Mouse (Mus musculus): ENCODE measurements around the gene Ptpn6.

Ptpn6 gene

DNA sequence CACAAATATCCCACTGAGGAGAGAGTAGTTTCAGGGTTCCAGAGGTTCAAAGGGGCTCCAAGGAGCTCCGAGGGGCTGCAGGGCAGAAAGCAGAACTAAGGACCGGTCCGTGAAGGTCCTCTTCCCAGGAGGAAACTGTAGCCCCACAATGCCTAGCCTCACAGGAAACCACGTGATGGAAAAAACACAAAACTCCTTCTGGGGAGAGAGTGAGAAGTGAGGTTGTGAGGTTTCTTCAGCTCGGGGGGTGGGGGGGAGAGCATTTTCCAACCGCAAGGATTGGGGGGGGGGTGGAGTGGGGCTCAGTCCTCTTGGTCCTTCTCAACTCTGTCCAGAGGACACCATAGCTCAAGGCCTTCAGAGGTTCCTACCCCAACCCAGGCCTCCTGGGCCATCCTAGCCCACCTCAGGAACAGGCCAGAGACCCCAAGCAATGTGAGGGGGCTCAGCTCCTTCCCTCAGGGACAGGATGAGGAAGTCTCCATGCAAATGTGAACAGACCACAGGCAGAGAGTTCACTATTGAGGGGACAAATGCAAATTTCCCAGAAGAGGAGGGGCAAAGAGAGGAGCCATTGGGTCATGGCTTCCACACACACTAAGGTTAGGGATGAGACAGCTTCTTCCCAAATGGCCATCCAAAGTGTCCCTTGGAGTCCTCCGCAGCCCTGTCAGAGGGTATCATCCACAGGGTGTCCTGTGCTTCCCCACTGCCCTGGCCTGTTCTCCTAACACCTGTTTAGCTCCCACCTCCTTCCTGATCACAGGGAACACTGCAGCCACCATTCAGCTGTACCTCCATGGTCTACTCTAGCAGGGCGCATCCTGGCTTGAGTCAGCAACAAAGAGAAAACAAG is 8.4 kb downstream of the Ptpn6 start:
- no peak for DNase-seq (ENCODE audit: low spot score in 2 of 2)

DNA sequence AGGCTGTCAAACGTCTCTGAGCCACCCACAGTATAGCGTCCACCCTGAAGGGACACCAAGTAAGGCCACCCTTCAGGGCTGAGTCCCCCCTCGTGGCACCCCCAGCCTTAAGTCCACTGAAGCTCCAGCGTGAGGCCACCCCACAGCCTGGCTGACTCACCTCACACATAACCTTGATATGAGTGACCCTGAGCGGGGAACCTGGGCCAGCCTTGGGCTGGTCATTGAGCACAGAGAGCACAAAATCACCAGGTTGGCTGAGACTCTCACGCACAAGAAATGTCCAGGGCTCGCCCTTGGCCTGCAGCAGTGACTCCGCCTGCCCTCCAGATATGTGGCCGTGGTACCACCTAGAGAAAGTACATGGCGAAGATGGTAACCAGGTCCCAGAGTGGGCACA is 9.9 kb downstream of the Ptpn6 start:
- DNase-seq (ENCODE audit: low spot score in 2 of 2): no peak

DNA sequence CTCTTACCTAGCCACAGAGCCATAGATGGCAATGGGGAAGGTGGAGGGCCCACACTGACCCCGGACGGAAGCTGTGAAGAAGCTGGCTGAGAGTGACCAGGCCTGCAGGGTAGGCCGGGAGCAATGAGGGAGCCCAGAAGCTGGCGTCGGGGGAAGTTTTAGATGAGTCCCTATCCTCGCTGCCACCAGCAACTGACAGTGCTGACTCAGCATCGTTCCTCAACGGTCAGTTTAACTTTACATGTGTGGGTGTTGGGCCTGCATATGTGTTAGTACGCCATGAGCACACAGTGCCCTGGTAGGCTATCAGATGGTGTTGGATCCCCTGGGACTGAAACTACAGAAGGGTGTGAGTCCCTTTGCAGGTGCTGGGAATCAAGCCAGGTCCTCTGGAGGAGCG is 14.0 kb downstream of the Ptpn6 start:
- no peak for DNase-seq (ENCODE audit: low spot score in 2 of 2)

DNA sequence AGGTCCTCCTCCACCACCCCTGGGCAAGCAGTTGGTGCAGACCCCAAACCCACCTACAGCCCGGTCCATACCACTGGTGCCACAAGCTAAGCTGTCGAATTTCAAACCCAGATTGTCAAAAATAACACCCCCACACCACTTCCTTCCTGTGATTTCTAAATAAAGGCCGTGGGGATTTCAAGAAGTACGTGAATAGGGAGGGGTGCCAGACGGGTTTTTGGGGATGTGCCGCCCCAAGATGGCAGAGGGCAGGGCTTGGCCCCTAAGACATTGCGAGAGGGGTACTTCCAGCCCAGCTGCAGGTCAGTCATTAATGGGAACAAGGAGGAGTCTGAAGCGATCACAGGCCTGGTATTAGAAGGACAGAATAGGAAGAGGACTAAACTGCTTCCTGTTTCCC is 15.0 kb downstream of the Ptpn6 start:
- DNase-seq (ENCODE audit: low spot score in 2 of 2): no peak

DNA sequence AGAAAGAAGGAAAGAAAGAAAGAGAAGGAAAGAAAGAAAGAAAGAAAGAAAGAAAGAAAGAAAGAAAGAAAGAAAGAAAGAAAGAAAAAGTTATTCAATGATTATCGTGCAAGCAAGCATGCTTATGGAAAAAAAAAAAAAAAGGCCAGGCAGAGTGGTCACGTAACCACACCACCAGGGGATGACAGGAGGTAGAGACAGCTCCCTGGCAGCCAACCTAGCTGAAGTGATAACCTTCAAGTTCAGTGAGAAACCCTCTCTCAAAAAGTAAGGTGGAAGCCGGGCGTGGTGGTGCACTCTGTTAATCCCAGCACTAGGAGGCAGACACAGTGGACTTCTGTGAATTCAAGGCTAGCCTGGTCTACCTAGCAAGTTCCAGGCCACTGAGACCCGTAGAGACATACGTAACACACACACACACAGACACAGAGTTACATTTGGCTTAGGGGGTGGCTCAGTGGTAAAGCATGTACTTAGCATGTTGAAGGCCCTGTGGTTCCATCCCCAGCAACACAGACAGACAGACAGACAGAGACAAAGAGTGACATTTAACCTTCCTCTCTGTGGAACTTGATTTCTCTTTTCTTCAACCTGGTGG is 15.5 kb downstream of the Ptpn6 start:
- DNase-seq (ENCODE audit: low spot score in 2 of 2): no peak

DNA sequence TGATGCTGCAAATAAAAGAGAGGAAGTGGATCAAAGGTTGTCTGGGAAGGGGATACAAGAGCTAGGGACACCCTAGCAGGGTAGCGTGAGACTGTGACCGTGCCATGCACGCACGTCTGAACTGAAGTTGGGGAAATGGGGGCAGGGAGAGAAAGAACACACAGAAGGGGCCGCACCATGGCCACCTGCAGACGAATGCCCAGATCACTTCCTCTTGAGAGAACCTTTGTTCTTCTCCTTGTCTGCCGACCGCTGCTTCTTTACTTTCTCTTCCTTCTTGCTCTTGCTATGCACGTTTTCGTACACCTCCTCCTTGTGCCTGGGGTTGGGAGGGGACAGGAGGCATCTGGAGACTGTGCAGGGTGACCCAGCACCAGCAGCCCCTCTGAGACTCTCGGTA is 17.6 kb downstream of the Ptpn6 start:
- DNase-seq (ENCODE audit: low spot score in 2 of 2): no peak

DNA sequence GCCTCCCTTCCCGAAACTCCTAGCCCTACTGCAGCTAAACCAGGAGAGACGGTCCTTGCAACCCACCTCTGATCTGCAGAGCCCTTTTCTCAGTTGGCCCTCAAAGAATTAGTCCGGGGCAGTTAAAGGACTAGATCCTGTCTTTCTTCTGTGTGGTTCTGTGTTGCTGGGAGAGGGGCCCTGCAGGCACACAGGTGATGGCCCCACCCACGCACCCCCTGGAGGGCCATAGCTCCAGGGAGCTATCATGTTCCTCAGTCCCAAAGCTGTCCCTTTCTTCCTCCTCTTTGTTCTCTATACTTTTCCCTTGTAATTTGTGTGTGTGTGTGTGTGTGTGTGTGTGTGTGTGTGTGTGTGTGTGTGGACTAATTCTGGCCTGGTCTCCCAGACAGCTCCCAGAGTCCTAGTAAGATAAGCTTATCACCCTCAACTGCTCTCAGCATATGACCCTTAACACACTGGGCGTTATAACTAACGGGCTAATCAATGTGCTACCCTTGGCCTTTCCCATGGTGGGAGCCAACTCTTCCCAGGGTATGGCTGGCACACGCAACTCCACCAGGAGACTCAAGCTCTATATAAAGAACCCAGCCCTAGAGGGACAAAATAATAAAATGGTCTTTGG is 19.0 kb downstream of the Ptpn6 start:
- DNase-seq (ENCODE audit: low spot score in 2 of 2): no peak

DNA sequence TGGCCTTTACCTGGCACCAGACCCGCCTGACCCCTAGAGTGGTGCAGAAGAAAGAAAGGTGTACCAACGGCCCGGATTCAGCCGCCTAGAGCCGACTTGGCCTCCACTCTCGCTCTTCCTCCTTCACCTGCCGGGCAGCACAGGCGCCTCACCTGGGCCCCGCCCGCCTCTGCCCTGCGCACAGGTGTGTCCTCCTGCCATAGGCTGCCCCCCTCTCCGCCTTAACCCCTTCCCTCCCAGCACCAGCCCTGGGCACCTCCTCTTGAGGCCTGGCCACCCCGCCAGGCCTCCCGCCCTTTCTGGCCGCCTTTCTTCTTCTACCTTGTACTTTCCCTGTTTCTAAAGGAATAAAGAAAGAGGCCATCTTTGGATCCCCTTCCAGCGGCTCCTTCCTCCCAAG is 19.8 kb downstream of the Ptpn6 start:
- DNase-seq (ENCODE audit: low spot score in 2 of 2): no peak

DNA sequence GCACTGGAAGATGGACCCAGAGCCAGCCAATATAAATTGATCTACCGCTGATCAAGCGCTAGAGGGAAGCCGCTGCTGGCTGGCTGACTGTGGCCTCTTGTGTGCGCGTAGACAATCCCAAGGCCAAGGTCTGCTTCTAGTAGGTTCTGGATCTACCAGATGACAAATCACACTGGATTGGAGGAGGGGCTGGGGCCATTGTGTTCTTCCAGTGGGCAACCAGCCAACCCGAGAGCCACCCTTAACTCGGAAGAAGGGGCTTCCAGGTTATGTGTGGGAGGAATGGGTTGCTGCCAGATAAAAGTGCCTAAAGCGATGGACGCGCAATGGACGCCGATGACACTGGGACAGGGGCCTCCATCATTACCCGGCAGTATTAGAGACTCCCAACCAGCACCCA is 20.5 kb downstream of the Ptpn6 start:
- DNase-seq (ENCODE audit: low spot score in 2 of 2): no peak

DNA sequence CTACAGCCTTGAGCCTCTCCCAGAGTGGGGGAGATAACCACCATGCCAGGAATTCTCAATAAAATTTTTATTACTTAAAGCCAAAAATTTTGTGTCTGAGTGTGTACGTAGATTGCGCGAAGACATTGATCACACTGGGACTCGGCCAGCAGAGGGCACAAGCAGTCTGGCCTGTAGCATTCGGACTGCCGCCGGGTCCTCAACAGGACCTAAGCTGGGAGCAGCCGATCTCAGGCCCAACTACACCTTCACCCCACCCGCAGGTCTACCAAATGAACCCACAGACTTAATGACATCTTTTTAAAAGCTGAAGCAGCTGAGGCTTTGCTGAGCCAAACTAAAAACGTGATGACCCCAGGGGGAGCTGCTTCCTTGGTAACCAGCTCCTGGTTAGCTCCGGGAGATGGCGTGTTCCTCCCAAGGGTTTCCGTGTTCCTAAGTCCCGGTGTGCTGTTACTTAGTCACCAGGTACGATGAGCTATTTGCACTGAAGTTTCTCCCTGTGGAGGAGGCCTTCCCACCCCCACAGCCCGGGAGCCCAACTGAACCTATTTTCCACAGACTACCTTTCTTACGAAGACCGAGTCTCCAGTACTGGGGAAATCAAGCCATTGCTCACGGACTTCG is 21.5 kb downstream of the Ptpn6 start:
- DNase-seq (ENCODE audit: low spot score in 2 of 2): no peak

DNA sequence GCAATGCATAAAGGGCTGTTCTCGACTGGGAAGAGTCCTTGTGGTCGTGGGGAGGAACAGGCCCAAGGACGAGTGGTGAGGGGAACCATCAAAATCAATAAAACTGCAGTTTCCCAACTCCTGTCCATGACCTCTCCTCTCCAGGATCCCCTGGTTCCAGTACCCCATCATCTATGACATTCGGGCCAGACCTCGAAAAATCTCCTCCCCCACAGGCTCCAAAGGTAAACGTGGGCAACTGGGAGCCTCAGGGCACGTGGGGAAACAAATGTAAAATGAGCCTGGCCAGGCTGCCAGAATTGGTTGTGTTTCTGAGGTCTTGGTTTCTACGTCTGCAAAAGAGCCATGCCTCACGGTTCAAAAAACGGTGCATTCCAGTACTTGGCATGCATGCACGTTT is 25.6 kb downstream of the Ptpn6 start:
- no peak for DNase-seq (ENCODE audit: low spot score in 2 of 2)

DNA sequence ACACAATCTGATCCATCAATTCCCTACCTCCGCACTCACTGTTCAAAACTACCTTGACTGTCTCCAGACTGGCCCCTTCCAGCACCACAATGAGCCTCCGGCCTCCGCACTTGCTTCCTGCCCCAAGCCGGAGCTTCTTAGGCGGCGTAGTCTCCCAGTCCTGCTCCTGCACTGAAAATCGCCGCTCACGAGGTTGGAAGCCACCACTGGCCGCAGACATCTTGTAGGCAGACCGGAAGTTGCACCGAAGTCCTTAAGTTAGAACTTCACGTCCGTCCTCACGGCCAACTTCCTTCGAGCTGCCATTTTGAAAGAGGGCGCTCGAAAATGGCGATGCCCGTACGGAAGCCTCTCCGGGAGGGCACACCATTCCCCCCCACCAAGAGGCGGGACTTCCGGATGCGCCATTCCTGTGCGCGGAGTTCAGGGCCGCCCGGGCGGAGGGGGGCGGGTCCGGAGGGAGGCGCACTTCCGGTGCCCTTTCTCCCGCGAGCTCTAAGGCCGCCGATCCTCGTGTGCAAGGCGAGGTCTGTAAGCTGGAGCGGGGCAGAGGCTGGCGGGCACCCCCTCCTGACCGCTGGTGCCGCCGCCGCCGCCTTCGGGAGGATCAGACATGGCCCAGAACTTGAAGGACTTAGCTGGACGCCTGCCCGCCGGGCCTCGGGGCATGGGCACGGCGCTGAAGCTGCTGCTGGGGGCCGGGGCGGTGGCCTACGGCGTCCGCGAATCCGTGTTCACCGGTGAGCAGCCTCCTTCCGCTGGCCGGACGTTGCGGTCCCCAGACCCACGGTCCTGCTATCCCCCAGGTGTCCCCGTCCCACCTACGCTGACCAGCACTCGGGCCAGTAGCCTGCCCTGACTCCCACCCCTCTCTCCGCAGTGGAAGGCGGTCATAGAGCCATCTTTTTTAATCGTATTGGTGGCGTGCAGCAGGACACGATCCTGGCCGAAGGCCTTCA is 26.4 kb downstream of the Ptpn6 start, which contains the start of the genes Emg1 and Phb2:
Gene Emg1 (minus strand): TSS at position 355 of the 959 bp plus-strand sequence.
Gene Phb2 (plus strand): TSS at position 513 of the 959 bp plus-strand sequence.
- DNase-seq (ENCODE audit: low spot score in 2 of 2): peak; percentile 98

DNA sequence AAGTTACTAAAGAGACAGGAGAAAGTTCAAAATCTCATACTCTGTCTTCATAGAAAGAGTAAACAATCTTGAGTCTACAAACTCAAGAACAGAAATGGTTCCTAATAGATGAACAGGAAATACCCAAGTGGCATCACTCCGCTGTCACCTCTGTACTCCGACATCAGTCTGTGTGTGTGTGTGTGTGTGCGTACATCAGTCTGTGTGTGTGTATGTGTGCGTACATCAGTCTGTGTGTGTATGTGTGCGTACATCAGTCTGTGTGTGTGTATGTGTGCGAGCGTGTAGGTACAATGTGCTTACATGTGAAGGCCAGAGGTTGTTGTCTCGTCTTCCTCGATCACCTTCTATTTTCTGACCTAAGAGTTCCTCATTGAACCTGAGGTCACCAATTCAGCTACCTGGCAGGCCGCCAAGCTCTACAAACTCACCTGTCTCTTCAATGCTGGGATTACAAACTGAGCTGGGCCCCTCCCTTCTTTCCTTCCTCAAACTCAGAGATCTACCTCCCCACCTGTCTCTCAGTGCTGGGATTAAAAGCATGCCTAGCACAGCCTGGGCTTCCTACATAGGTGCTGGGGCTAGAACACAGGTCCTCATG is 30.1 kb downstream of the Ptpn6 start:
- DNase-seq (ENCODE audit: low spot score in 2 of 2): no peak

DNA sequence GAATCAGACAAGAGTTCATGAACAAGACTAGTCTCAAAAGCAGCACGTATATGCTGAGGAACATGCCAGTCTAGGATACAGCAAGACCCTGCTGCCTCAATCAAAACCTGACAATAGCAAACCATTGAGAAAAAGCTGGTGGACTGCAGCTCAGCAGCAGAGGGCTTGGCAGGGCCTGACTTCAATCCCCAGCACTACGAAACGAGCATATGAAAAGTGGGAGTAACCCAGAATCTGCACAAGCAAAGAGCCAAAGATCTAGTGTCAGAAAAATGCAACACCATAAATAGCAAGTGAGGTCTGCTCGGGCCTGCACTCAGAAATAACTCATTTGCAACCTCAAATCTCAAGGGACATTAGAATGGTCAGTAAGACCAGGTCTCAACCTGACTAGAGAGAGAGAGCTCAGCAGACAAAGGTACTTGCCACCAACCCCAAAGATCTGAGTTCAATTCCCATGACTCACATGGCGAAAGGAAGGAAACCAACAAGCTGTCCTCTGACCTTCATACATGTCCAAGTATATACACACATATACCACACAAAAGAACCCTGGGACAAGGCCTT is 32.4 kb downstream of the Ptpn6 start:
- no peak for DNase-seq (ENCODE audit: low spot score in 2 of 2)

DNA sequence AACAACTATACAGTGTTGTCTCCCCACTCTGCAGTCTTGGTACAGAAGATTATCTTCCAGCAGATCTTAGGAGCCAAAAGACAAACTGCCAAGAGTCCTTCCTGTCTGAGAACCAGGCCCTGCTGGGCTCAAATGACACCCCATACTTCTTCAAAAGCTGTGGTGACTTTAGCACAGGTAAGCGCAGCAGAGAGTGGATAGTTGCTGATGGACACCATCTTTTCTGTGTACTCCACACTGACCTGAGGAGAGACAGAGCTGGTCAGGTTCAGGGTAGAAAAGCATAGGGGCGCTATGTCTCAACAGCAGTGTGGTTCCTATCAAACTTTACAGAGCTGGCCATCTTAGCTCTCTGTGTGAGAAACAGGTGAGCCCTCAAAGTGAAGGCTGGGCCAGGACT is 34.1 kb downstream of the Ptpn6 start:
- DNase-seq (ENCODE audit: low spot score in 2 of 2): no peak

DNA sequence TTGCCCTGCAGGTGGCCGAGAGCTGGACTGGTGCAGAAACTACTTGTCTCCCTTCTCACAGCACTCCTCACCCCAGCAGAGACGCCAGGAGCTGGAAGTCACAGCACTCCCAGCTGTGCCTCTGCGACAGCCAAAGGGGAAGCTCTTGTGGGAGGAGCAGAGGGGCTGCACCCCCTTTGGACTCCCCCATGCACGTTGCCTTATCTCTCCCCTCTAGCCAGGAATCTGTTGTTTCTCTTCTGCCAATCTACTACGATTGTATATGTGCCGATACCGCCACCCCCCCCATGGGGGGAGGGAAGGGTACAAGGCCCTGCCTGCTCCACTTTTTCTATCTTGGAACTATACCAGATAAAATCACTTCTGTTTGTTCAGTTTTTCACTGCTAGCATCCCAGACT is 34.7 kb downstream of the Ptpn6 start:
- DNase-seq (ENCODE audit: low spot score in 2 of 2): no peak

DNA sequence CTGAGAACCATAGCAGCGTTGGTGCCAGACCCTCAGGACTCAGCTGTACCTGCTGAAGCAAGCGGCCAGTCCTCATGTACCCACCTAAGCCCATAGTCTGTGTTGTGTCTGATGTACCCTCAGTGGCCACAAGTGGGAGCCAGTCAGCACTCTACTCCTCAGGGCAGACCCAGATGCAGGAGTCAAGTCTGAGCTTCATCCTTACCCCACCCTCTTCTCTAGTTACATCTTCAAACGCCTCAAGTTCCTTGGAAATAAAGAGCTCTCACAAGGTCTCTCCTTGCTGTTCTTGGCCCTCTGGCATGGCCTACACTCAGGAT is 35.8 kb downstream of the Ptpn6 start:
- peak; percentile 74 to 78 for DNase-seq (ENCODE audit: low spot score in 2 of 2)

DNA sequence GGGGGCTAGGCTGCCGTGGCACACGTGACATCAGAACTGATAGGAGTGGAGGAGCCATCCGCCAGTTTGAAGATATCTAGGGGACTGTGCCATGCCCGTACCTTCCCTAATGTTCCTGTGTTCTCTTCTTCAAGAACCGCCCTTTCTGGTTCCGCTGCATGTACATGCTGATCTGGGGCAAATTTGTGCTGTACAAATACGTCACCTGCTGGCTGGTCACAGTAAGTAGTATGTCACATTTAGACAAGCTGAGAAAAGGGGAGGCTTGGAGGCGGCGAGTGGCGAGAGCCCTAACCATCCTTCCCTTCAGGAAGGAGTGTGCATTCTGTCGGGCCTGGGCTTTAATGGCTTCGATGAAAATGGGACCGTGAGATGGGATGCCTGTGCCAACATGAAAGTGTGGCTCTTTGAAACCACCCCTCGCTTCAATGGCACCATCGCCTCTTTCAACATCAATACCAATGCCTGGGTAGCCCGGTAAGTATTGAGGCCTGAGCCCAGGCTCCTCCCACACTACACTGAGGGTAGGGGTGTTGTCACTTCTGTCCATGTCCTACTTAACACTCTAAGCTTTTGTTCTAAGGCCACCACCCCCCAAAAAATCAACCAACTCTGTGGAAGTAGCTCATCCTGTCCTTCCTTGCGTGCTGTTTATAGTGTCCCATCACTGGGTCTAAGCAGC is 36.3 kb downstream of the Ptpn6 start:
- no peak for DNase-seq (ENCODE audit: low spot score in 2 of 2)

DNA sequence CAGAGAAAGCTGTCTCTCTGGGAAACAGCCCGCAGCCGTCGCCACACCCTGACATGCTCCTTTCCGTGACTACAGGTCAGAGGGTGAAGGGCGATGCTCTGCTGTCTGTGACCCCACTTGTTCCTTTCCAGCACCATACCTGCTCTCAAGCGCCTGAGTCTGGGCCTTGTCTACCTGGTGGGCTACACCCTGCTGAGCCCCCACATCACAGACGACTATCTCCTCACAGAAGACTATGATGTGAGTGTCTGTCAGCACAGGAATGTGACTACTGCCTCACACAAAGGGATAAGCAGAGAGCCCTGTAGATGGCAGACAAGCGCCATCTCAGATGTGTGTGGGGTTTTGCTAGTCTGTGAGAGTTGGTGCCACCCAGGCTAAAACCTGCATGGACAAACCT is 37.2 kb downstream of the Ptpn6 start:
- DNase-seq (ENCODE audit: low spot score in 2 of 2): peak in 1 of 2 experiments; percentile 23

DNA sequence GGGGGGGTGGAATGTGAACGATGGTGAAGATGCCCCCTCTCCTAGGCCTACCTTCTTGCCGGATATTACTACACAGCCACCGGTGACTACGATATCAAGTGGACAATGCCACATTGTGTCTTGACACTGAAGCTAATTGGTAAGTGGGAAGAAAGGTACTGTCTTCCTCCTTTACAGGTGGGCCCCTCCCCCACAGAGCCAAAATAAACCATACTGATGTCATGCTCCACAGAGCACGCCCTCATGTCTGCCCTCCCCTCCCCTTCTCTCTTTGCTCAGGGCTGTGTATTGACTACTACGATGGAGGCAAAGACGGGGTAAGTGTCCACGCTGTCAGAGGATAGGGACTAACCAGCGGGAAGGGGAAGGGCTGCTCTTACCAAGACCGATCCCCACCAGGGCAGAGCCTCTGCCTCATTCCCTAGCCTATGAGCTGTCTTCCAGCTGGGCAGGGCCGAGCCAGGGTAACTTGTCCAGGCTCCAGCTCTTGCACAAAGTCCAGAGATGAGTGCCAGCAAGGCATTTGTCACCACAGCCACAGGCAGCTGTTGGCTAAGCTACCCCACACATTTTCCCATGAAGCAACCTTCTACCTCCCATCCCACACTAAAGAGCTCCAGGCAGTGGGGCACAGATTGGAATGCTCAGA is 38.4 kb downstream of the Ptpn6 start:
- DNase-seq (ENCODE audit: low spot score in 2 of 2): peak; percentile 47 to 67
